Comparison of ENCODE assay signal across 8 mouse cellular contexts in genomic region chr16:33676347-33677312, GRCm38 (mm10). TPM values are rescaled to one million over a fixed set of nuclear protein-coding genes. Genes with fewer than 3 reads are reported as not detected.
DNase-seq lines count a peak whose midpoint lies in the region; ATAC-seq and TF ChIP-seq lines count a peak whose summit lies in the region.

No protein-coding gene starts in this region.

- intact Hi-C loops in gastrocnemius, postnatal 36 days (cut with DNase I), result no loop called here

- H3K79me2 ChIP-seq in C2C12 (ENCODE audit: control insufficient read depth, insufficient read depth), result no peaks in the 10 kb centered on the region

- 28% methylated on average over 7 of the region's 7 CpGs for WGBS in heart, embryonic 14.5 days
- 26% methylated on average over 7 of the region's 7 CpGs for WGBS in lung, adult 2 months

- no peak for ATAC-seq in heart, embryonic 14.5 days (ENCODE audit: insufficient number of reproducible peaks, insufficient read depth, low FRiP score, low read depth)
- ATAC-seq in CD4-positive, CD25-positive, alpha-beta regulatory T cell, adult 4 months, result no peak

- H3K9me3 ChIP-seq in heart, embryonic 14.5 days (ENCODE audit: control insufficient read depth, low read length), result no peaks in the 10 kb centered on the region

- peak; percentile 30 for DNase-seq in gastrocnemius, adult 18-20 months (ENCODE audit: low spot score)
- no peak for DNase-seq in gastrocnemius, postnatal 36 days
- peak; percentile 77 for DNase-seq in lung, adult 2 months
- no peak for DNase-seq in frontal cortex, postnatal 25 days (ENCODE audit: low spot score in 2 of 2)
- DNase-seq in thymus, postnatal 4 days, result no peak

- no peak for TF ChIP-seq CTCF in C2C12 (IDR thresholded peaks at IDR 0.05; ENCODE audit: control insufficient read depth, insufficient read depth, insufficient read length)
- no peak for TF ChIP-seq CTCF in lung, adult 2 months (IDR thresholded peaks at IDR 0.05; ENCODE audit: insufficient read depth, low read length)

- 0 out of 2 replicates have a peak overlapping the region, but pooled peaks have one; percentile 14 for H3K9ac ChIP-seq in heart, embryonic 14.5 days (ENCODE audit: low read length)

- H3K4me3 ChIP-seq in C2C12 (ENCODE audit: insufficient read depth, poor library complexity, severe bottlenecking), result no peak overlapping the region
- H3K4me3 ChIP-seq in heart, embryonic 14.5 days (ENCODE audit: control insufficient read depth in 1 of 2, insufficient read depth in 1 of 2, low read depth in 1 of 2, low read length in 2 of 2), result no peak overlapping the region
- no peak overlapping the region for H3K4me3 ChIP-seq in lung, adult 2 months (replicated peaks; ENCODE audit: extremely low read depth, low read depth, low read length)

- no peaks in the 10 kb centered on the region for H3K27me3 ChIP-seq in C2C12 (ENCODE audit: control insufficient read depth, insufficient read depth, insufficient read length)
- no peaks in the 10 kb centered on the region for H3K27me3 ChIP-seq in heart, embryonic 14.5 days (ENCODE audit: control insufficient read depth, insufficient read depth, low read length)

- H3ac ChIP-seq in C2C12 (ENCODE audit: control insufficient read depth, insufficient read length, low read depth), result no peak overlapping the region

- TF ChIP-seq POLR2A in lung, adult 2 months (IDR thresholded peaks at IDR 0.05; ENCODE audit: borderline replicate concordance, extremely low read depth, low read depth, low read length), result no peak

- H3K36me3 ChIP-seq in C2C12 (ENCODE audit: control insufficient read depth, insufficient read depth), result no peaks in the 10 kb centered on the region
- H3K36me3 ChIP-seq in heart, embryonic 14.5 days (ENCODE audit: control insufficient read depth, insufficient read depth, low read length), result no peaks in the 10 kb centered on the region

- peaks cover 22 to 32% of the 10 kb centered on the region in 2 experiments for H3K4me1 ChIP-seq in heart, embryonic 14.5 days (ENCODE audit: control insufficient read depth in 2 of 2, insufficient read depth in 2 of 2, low read length in 2 of 2)
- H3K4me1 ChIP-seq in lung, adult 2 months (ENCODE audit: control insufficient read depth, insufficient read depth, low read length), result peaks cover 42% of the 10 kb centered on the region

- H3K4me2 ChIP-seq in heart, embryonic 14.5 days (ENCODE audit: low read length), result no peak overlapping the region

- H3K27ac ChIP-seq in heart, embryonic 14.5 days (replicated peaks in 1 of 2; ENCODE audit: control insufficient read depth in 1 of 2, insufficient read depth in 1 of 2, low read depth in 2 of 2, low read length in 2 of 2), result peak overlapping the region; percentile 33 to 73

- H3K79me3 ChIP-seq in C2C12 (ENCODE audit: low read depth), result no peaks in the 10 kb centered on the region

TF ChIP-seq in C2C12, 6 proteins besides CTCF, POLR2A, EP300 and RAD21:
- TF ChIP-seq FOSL1 (IDR thresholded peaks at IDR 0.05; ENCODE audit: insufficient read depth, low read length, poor library complexity, severe bottlenecking) (no peak), CEBPB (IDR thresholded peaks at IDR 0.05; ENCODE audit: low read depth) (peak; percentile 4)

RNA-seq across cellular contexts. Expression of gene Heg1, which starts 7.5 kb away (rescaled TPM):
- total RNA-seq in gastrocnemius, adult 18-20 months (2021), result 10 to 100 TPM; 20.8 to 34.1 TPM
- 10 to 100 TPM; 30.6 to 38.6 TPM for total RNA-seq in gastrocnemius, postnatal 36 days (2021)
- polyA plus RNA-seq in C2C12 (2012; fragmentation: generic; extraction: Trizol), result 4.4 TPM
- 40.5 and 40.9 TPM in 2 replicates for polyA plus RNA-seq in heart, embryonic 14.5 days (2014; fragmentation: Nextera tagmentation; extraction: Ambion mirVana)
- polyA plus RNA-seq in lung, adult 2 months (2012; rRNA removed), result 150 and 153 TPM in 2 replicates
- 10 to 100 TPM; 21.1 to 31.1 TPM for polyA plus RNA-seq in CD4-positive, CD25-positive, alpha-beta regulatory T cell, adult 4 months (2017; shearing (Covaris generic))

Comparison
In these comparisons a context has a peak if more than half of its experiments do, and no peak if none do; other contexts are left out.
1. DNase-seq: peak in gastrocnemius, adult 18-20 months (single experiment) and lung, adult 2 months (single experiment); none in gastrocnemius, postnatal 36 days (0 of 2), frontal cortex, postnatal 25 days (0 of 2) and thymus, postnatal 4 days (single experiment).